Mouse (Mus musculus): Measurements from ENCODE around the gene Rgs2. TPM values are rescaled to one million over a fixed set of nuclear protein-coding genes. Genes with fewer than 3 reads are reported as not detected.

The Rgs2 gene
- total and polyA plus RNA-seq, 3 experiments = 1.2 to 2.9 TPM; not detected in 1

DNA sequence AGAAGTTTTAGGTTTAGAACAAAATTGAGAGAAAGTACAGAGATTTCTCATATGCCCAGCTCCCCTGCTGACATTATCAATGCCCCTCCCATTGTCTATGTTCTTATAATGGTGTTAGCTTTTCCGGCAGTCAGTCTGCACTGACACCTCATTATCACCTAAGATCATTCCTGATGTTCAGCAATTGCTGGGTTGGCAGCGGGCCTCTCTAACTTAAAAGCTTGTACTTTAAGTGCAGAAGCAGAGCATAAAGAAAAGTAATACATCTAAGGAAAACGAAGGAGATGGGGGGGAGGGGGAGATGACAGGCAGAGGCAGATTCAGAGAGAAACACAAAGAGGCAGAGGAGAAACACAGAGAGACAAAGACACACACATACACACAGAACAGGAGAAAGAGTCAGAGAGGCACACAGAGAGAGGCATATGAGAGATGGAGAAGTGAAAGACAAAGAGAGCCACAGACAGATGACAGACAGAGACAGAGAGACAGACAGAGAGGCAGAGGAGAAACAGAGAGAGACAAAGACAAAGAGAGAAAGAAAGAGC, 21.1 kb downstream of the Rgs2 start:
- Histone ChIP-seq H3K4me3 (ENCODE audit: control insufficient read depth in 1 of 2, insufficient read depth in 1 of 2, low read depth in 2 of 2, low read length in 2 of 2) (no peak overlapping the region), H3K9ac (ENCODE audit: control insufficient read depth, low read depth, low read length, poor library complexity, severe bottlenecking) (no peak overlapping the region), H3K27me3 (ENCODE audit: control insufficient read depth in 1 of 2, insufficient read depth in 2 of 2, low read length in 2 of 2) (no peaks in the 10 kb centered on the region), H3K36me3 (ENCODE audit: control insufficient read depth in 1 of 2, insufficient read depth in 2 of 2, low read length in 2 of 2) (no peaks in the 10 kb centered on the region), H3K27ac (ENCODE audit: control insufficient read depth, low read depth, low read length) (no peak overlapping the region), H3K9me3 (replicated peaks; ENCODE audit: insufficient read depth, low read length) (no peaks in the 10 kb centered on the region), H3K4me1 (ENCODE audit: control insufficient read depth in 1 of 2, insufficient read depth in 2 of 2, low read length in 2 of 2) (no peaks in the 10 kb centered on the region), H3K79me2 (ENCODE audit: control insufficient read depth, insufficient read depth, low read length, poor library complexity) (no peaks in the 10 kb centered on the region)
- DNase-seq (ENCODE audit: low read depth, low spot score) = no peak
- TF ChIP-seq GATA1 (IDR thresholded peaks at IDR 0.05; ENCODE audit: low read depth, low read length) (no peak), EP300 (IDR thresholded peaks at IDR 0.05; ENCODE audit: low read depth in 1 of 2, low read length in 2 of 2) (no peak), SIN3A (IDR thresholded peaks at IDR 0.05; ENCODE audit: low read length) (no peak), BHLHE40 (IDR thresholded peaks at IDR 0.05; ENCODE audit: borderline replicate concordance, low read depth, low read length) (no peak), POLR2AphosphoS2 (IDR thresholded peaks at IDR 0.05; ENCODE audit: low read length) (no peak), RCOR1 (IDR thresholded peaks at IDR 0.05; ENCODE audit: low read depth, low read length) (no peak), SMC3 (IDR thresholded peaks at IDR 0.05; ENCODE audit: low read depth, low read length) (no peak), ZC3H11A (IDR thresholded peaks at IDR 0.05; ENCODE audit: low read depth, low read length) (no peak), MAZ (IDR thresholded peaks at IDR 0.05; ENCODE audit: low read depth, low read length) (no peak), KAT2A (conservative IDR thresholded peaks at IDR 0.05; ENCODE audit: low read depth, low read length) (no peak), JUND (IDR thresholded peaks at IDR 0.05; ENCODE audit: low read depth, low read length) (no peak), POLR2AphosphoS5 (IDR thresholded peaks at IDR 0.05; ENCODE audit: borderline replicate concordance, low read depth, low read length) (no peak)

DNA sequence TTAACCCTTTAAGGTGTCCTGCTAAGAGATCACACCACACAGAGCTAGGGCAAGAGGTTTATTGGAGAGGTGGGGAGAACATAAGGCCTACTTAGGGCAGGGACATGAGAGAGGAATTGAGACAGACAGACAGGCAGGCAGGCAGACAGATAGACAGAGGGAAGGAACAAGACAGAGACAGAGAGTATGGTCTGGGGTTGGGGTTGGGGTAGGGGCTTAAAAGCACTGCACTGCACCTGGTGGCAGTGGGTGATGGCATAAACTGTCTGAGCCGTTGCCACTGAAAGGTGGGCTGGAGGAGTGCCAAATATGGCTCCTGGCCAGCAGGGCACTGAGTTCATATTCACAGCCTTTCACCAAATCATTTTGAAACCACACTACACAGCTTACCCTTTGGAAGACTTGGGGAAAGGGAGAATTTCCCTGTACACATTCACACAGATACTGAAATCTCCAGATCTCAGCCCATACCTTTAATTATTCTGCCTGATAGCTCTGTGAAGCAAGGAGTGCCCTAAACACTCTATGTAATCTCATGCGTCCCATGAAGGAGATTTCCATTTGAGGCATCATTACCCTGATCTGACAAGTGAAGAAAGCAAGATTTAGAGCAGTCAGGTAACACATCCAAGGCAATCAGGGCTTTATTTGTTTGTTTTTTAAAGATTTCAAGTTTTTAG, 21.7 kb downstream of the Rgs2 start:
- Histone ChIP-seq H3K27ac (ENCODE audit: control insufficient read depth, low read depth, low read length) (no peak overlapping the region), H3K4me1 (ENCODE audit: control insufficient read depth in 1 of 2, insufficient read depth in 2 of 2, low read length in 2 of 2) (no peaks in the 10 kb centered on the region), H3K79me2 (ENCODE audit: control insufficient read depth, insufficient read depth, low read length, poor library complexity) (no peaks in the 10 kb centered on the region), H3K9me3 (replicated peaks; ENCODE audit: insufficient read depth, low read length) (no peaks in the 10 kb centered on the region), H3K9ac (ENCODE audit: control insufficient read depth, low read depth, low read length, poor library complexity, severe bottlenecking) (no peak overlapping the region), H3K27me3 (ENCODE audit: control insufficient read depth in 1 of 2, insufficient read depth in 2 of 2, low read length in 2 of 2) (no peaks in the 10 kb centered on the region), H3K4me3 (ENCODE audit: control insufficient read depth in 1 of 2, insufficient read depth in 1 of 2, low read depth in 2 of 2, low read length in 2 of 2) (no peak overlapping the region), H3K36me3 (ENCODE audit: control insufficient read depth in 1 of 2, insufficient read depth in 2 of 2, low read length in 2 of 2) (no peaks in the 10 kb centered on the region)
- TF ChIP-seq RAD21 (IDR thresholded peaks at IDR 0.05; ENCODE audit: low read depth, low read length) (no peak), TBP (IDR thresholded peaks at IDR 0.05; ENCODE audit: low read depth, low read length) (no peak), JUND (IDR thresholded peaks at IDR 0.05; ENCODE audit: low read depth, low read length) (no peak), ELF1 (IDR thresholded peaks at IDR 0.05; ENCODE audit: low read depth, low read length) (no peak), MAFK (IDR thresholded peaks at IDR 0.05; ENCODE audit: borderline replicate concordance, low read depth, low read length) (no peak), POLR2A (IDR thresholded peaks at IDR 0.05; ENCODE audit: control insufficient read depth in 1 of 2, insufficient read depth in 1 of 2, low read depth in 1 of 2, low read length in 2 of 2, poor library complexity in 1 of 2) (no peak), UBTF (IDR thresholded peaks at IDR 0.05; ENCODE audit: borderline replicate concordance, insufficient read depth, low read depth, low read length) (no peak), ZNF384 (IDR thresholded peaks at IDR 0.05; ENCODE audit: low read depth, low read length) (no peak), ZKSCAN1 (IDR thresholded peaks at IDR 0.05; ENCODE audit: low read depth, low read length) (no peak), GATA1 (IDR thresholded peaks at IDR 0.05; ENCODE audit: low read depth, low read length) (no peak), E2F4 (IDR thresholded peaks at IDR 0.05; ENCODE audit: borderline replicate concordance, low read depth, low read length) (no peak), ZC3H11A (IDR thresholded peaks at IDR 0.05; ENCODE audit: low read depth, low read length) (no peak), MYC (IDR thresholded peaks at IDR 0.05; ENCODE audit: low read depth, low read length) (no peak), GABPA (IDR thresholded peaks at IDR 0.05; ENCODE audit: low read depth, low read length) (no peak), MEF2A (IDR thresholded peaks at IDR 0.05; ENCODE audit: extremely low read depth, insufficient replicate concordance, low read depth, low read length, poor library complexity, severe bottlenecking) (no peak), MAX (IDR thresholded peaks at IDR 0.05; ENCODE audit: low read length) (no peak), ETS1 (IDR thresholded peaks at IDR 0.05; ENCODE audit: low read depth, low read length) (no peak), NRF1 (IDR thresholded peaks at IDR 0.05; ENCODE audit: insufficient read depth, low read depth, low read length, poor library complexity, severe bottlenecking) (no peak)
- DNase-seq (ENCODE audit: low read depth, low spot score) = no peak

Measured in MEL (cell line).